Comparison of ENCODE assay signal across 16 mouse cellular contexts in genomic region chr3:97358448-97358847, GRCm38 (mm10).
"Had no signal": no experiment of that assay in that cellular context is flagged by ENCODE, and none has a peak within 500 bp of the region (broad histone marks: within the 10 kb centered on the region; RNA-seq: fewer than 3 reads in every experiment).

No protein-coding gene starts in this region.

- DNase-seq: kidney, adult 18-20 months; kidney, adult 9 months; kidney, postnatal 14 days; kidney, postnatal 4 days; left cerebral cortex, postnatal 4 days; liver, postnatal 0 days; lung, embryonic 14.5 days; right cerebral cortex, postnatal 25 days; spleen, adult 18-20 months; thymus, adult 18-20 months; thymus, postnatal 36 days had no signal

- H3K4me3 ChIP-seq: limb, embryonic 12.5 days; limb, embryonic 15.5 days; midbrain, embryonic 13.5 days had no signal

- H3K27ac ChIP-seq: limb, embryonic 12.5 days; limb, embryonic 15.5 days; liver, embryonic 14.5 days; macrophage; midbrain, embryonic 13.5 days had no signal

- H3K27me3 ChIP-seq: limb, embryonic 12.5 days; limb, embryonic 15.5 days; midbrain, embryonic 13.5 days had no signal

- H3K9ac ChIP-seq: limb, embryonic 12.5 days; limb, embryonic 15.5 days; liver, embryonic 14.5 days; liver, postnatal 0 days; lung, embryonic 14.5 days; midbrain, embryonic 13.5 days had no signal

- H3K36me3 ChIP-seq: limb, embryonic 12.5 days; limb, embryonic 15.5 days; midbrain, embryonic 13.5 days had no signal
